Mouse (Mus musculus): ENCODE data around the gene Catip.

DNA sequence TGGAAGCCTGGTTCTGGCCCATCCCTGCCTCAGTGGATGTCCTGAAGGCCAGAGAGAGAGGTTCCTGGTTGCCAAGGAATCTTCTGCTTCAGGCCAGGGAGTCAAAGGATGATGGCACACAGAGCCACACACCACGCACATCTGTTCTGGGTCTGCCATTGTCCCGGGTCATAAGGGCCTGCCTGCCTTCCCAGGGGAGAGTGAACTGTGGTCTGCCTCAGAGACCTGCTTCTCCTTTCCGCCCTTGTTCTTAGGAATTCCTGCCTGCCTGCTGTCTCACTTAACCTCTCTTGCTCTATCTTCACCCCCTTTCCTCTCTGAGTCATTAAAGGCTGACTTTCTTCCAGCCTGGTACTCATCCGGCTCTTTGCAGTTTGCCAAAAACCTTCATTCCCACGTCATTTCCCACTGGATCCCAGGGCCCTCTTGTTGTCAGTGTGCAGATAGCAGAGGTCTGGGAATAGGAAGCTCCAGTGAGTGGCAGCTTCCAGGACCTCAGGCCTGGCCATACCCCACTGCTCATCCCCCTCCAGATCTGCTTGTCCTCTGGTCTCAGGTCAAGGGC is 9.3 kb upstream of the Catip start:
- TF ChIP-seq POLR2A (IDR thresholded peaks at IDR 0.05; ENCODE audit: insufficient read depth, low read depth, low read length) (no peak), CTCF (IDR thresholded peaks at IDR 0.05; ENCODE audit: insufficient read depth, low read depth, low read length) (no peak)

Data from olfactory bulb, adult 2 months (tissue).